Comparison of ENCODE assay signal across 20 mouse cellular contexts in the genomic region with DNA sequence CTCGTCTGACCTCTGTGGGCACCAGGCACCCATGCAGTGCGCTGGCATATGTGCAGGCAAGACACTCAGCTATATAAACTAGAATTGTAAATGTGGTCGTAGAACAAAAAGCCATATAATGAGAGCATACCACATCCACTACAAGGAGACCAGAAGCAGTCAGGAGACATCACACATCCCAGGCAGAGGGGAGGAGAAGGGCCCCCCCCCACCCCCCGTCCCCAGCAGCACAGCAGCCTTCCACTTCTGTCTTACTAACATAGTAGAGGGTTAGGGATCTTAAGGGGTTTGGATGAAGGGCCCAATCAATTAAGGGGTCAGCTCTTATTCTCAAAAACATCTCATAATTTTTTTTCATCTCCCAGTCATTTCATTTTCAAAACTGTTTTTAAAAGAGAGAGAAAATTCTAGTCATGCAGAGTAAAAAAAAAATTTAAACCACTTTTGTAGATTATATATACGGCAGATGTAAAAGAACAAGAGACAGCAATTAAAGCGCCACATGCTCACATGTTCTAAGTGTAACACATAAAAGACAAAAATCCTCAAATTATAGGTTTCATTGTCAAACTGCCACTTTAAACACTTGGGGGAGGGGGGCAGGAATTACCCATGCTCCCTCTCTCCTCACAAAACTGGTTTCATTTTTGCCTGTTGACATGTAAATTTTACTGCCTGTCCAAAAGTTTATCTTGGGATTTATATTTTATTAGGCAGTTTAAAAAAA.
DNase-seq lines count a peak whose midpoint lies in the region; ATAC-seq lines count a peak whose summit lies in the region.
"Had no signal": no experiment of that assay in that cellular context is flagged by ENCODE, and none has a peak within 500 bp of the region (broad histone marks: within the 10 kb centered on the region; RNA-seq: fewer than 3 reads in every experiment).

No protein-coding gene starts in this region.

- H3K27ac ChIP-seq in kidney, embryonic 15.5 days: peak overlapping the region; percentile 69
- H3K27ac ChIP-seq in embryonic facial prominence, embryonic 10.5 days (replicated peaks): peak overlapping the region; percentile 3; the same call in 1 of the 2 replicates
- 0 out of 2 replicates have a peak overlapping the region, but pooled peaks have one; percentile 42 for H3K27ac ChIP-seq in forebrain, embryonic 12.5 days
- H3K27ac ChIP-seq in limb, embryonic 12.5 days: peak overlapping the region; percentile 94
- no peak overlapping the region for H3K27ac ChIP-seq in midbrain, embryonic 16.5 days (ENCODE audit: low read length)
- H3K27ac ChIP-seq: liver, embryonic 14.5 days; neural tube, embryonic 12.5 days had no signal

- intact Hi-C loops in gastrocnemius, postnatal 14 days (cut with DNase I; ENCODE audit: low total_unique reads): no loop called here

- no peaks in the 10 kb centered on the region for H3K36me3 ChIP-seq in kidney, embryonic 15.5 days
- no peaks in the 10 kb centered on the region for H3K36me3 ChIP-seq in embryonic facial prominence, embryonic 10.5 days (replicated peaks)
- no peaks in the 10 kb centered on the region for H3K36me3 ChIP-seq in forebrain, embryonic 12.5 days (replicated peaks)
- no peaks in the 10 kb centered on the region for H3K36me3 ChIP-seq in limb, embryonic 12.5 days
- H3K36me3 ChIP-seq in midbrain, embryonic 16.5 days (ENCODE audit: control insufficient read depth, insufficient read depth, low read length): no peaks in the 10 kb centered on the region
- H3K36me3 ChIP-seq: neural tube, embryonic 12.5 days had no signal

- H3K9ac ChIP-seq in kidney, embryonic 15.5 days: no peak overlapping the region
- no peak overlapping the region for H3K9ac ChIP-seq in forebrain, embryonic 12.5 days
- no peak overlapping the region for H3K9ac ChIP-seq in limb, embryonic 12.5 days (replicated peaks)
- no peak overlapping the region for H3K9ac ChIP-seq in midbrain, embryonic 16.5 days (ENCODE audit: low read depth, low read length)
- H3K9ac ChIP-seq: liver, embryonic 14.5 days; neural tube, embryonic 12.5 days had no signal

- DNase-seq in kidney, adult 8-10 months: no peak
- no peak for DNase-seq in embryonic facial prominence, embryonic 10.5 days (ENCODE audit: low spot score)
- DNase-seq in gastrocnemius, postnatal 14 days: no peak
- DNase-seq in layer of hippocampus, adult 9-11 months: no peak
- DNase-seq: adrenal gland, postnatal 25 days; cerebellum, adult 2 months; gastrocnemius, postnatal 25 days; heart, postnatal 4 days; lung, postnatal 14 days; right cerebral cortex, postnatal 14 days; thymus, postnatal 25 days had no signal

- WGBS in kidney, embryonic 15.5 days: 72% methylated on average over 6 of the region's 6 CpGs
- WGBS in embryonic facial prominence, embryonic 10.5 days: 84% methylated on average over 6 of the region's 6 CpGs
- 66% methylated on average over 6 of the region's 6 CpGs for WGBS in forebrain, embryonic 12.5 days
- WGBS in limb, embryonic 12.5 days: 49% methylated on average over 6 of the region's 6 CpGs
- whole genome bisulfite sequencing in midbrain, embryonic 16.5 days: 76% methylated on average over 6 of the region's 6 CpGs

- H3K4me1 ChIP-seq in kidney, embryonic 15.5 days: peaks cover 65% of the 10 kb centered on the region
- H3K4me1 ChIP-seq in embryonic facial prominence, embryonic 10.5 days: peaks cover 84% of the 10 kb centered on the region
- H3K4me1 ChIP-seq in forebrain, embryonic 12.5 days: peaks cover 29% of the 10 kb centered on the region
- peaks cover 97% of the 10 kb centered on the region for H3K4me1 ChIP-seq in limb, embryonic 12.5 days (replicated peaks)
- H3K4me1 ChIP-seq in midbrain, embryonic 16.5 days (ENCODE audit: control insufficient read depth, insufficient read depth, low read length): peaks cover 6% of the 10 kb centered on the region; the same call in 1 of the 2 replicates

- H3K9me3 ChIP-seq in kidney, embryonic 15.5 days (replicated peaks): no peaks in the 10 kb centered on the region
- H3K9me3 ChIP-seq in embryonic facial prominence, embryonic 10.5 days: no peaks in the 10 kb centered on the region
- no peaks in the 10 kb centered on the region for H3K9me3 ChIP-seq in forebrain, embryonic 12.5 days
- no peaks in the 10 kb centered on the region for H3K9me3 ChIP-seq in limb, embryonic 12.5 days
- H3K9me3 ChIP-seq in midbrain, embryonic 16.5 days (replicated peaks; ENCODE audit: control insufficient read depth, low read length, poor library complexity, severe bottlenecking): no peaks in the 10 kb centered on the region
- H3K9me3 ChIP-seq: neural tube, embryonic 12.5 days had no signal

- no peak overlapping the region for H3K4me3 ChIP-seq in kidney, embryonic 15.5 days (replicated peaks)
- no peak overlapping the region for H3K4me3 ChIP-seq in embryonic facial prominence, embryonic 10.5 days
- no peak overlapping the region for H3K4me3 ChIP-seq in forebrain, embryonic 12.5 days (replicated peaks)
- H3K4me3 ChIP-seq in limb, embryonic 12.5 days (replicated peaks): no peak overlapping the region
- no peak overlapping the region for H3K4me3 ChIP-seq in midbrain, embryonic 16.5 days (ENCODE audit: low read depth, low read length)
- H3K4me3 ChIP-seq: neural tube, embryonic 12.5 days had no signal

- no peak overlapping the region for H3K4me2 ChIP-seq in kidney, embryonic 15.5 days
- H3K4me2 ChIP-seq in forebrain, embryonic 12.5 days: no peak overlapping the region
- no peak overlapping the region for H3K4me2 ChIP-seq in limb, embryonic 12.5 days
- H3K4me2 ChIP-seq in midbrain, embryonic 16.5 days (ENCODE audit: low read length): no peak overlapping the region
- H3K4me2 ChIP-seq: heart, embryonic 11.5 days; neural tube, embryonic 12.5 days had no signal

- ATAC-seq in kidney, embryonic 15.5 days (replicated peaks; ENCODE audit: low FRiP score): no peak
- 0 out of 2 replicates have a peak, but pooled peaks have one; percentile 27 for ATAC-seq in forebrain, embryonic 12.5 days (ENCODE audit: low FRiP score)
- ATAC-seq in limb, embryonic 12.5 days (ENCODE audit: insufficient number of reproducible peaks, insufficient read depth, low FRiP score, low TSS enrichment, low read depth): no peak
- ATAC-seq in midbrain, embryonic 16.5 days: no peak
- ATAC-seq: activated CD4-positive, CD25-positive, alpha-beta regulatory T cell, adult 4 months; Patski had no signal

- H3K27me3 ChIP-seq in kidney, embryonic 15.5 days: peaks cover 4% of the 10 kb centered on the region; the same call in 1 of the 2 replicates
- H3K27me3 ChIP-seq in embryonic facial prominence, embryonic 10.5 days (replicated peaks; ENCODE audit: low read depth, poor library complexity, severe bottlenecking): no peaks in the 10 kb centered on the region
- H3K27me3 ChIP-seq in forebrain, embryonic 12.5 days: no peaks in the 10 kb centered on the region
- no peaks in the 10 kb centered on the region for H3K27me3 ChIP-seq in limb, embryonic 12.5 days
- no peaks in the 10 kb centered on the region for H3K27me3 ChIP-seq in midbrain, embryonic 16.5 days (ENCODE audit: control insufficient read depth, insufficient read depth, low read depth, low read length)
